Mouse (Mus musculus) lung, adult 2 months (tissue): ENCODE data around the gene Gm49380.

ENCODE experiments used
- CTCF ChIP-seq: fragments of 200-500 bp; IDR thresholded peaks from 2 replicates; pipeline ENCODE4 v1.5.1; 2011; ENCODE audit warnings: mild to moderate bottlenecking, low read length, control low read depth; ENCODE audit not compliant: insufficient read depth
- POLR2A ChIP-seq: fragments of 200-500 bp; IDR thresholded peaks from 2 replicates; pipeline ENCODE4 v1.6.1; 2011; ENCODE audit warnings: low read depth, mild to moderate bottlenecking, control low read depth, low read length, borderline replicate concordance; ENCODE audit errors: extremely low read depth

GRCm38 (mm10) chr9:44105781-44106180, 7.5 kb downstream of the Gm49380 start:
- TF ChIP-seq CTCF (no peak), POLR2A (no peak)
